ENCODE assay signal across 25 mouse cellular contexts in the genomic region with DNA sequence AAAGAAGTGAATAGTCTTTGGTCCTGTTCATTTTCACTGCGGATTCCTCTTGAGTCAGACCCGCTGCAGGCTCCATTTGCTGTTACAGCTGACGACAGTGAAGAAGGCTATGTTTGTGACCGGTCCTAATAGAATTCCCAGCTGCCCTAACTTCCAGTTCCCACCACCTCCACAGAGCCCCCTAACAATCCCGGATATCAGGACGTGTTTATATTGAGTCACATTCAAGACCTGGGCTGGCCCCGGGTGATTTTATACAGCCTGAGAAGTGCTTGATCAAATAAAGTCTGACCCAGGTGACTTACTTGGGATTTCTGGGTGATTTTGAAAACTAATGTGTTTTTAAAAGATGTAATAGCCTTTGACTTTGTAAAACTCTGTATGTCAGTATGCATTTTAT. TPM values are rescaled to one million over a fixed set of nuclear protein-coding genes. Genes with fewer than 3 reads are reported as not detected.
A peak's percentile ranks its signal among the peaks of the same experiment; 100 is the strongest.
DNase-seq lines count a peak whose midpoint lies in the region; ATAC-seq and TF ChIP-seq lines count a peak whose summit lies in the region.
"Had no signal": no experiment of that assay in that cellular context is flagged by ENCODE, and none has a peak within 500 bp of the region (broad histone marks: within the 10 kb centered on the region; RNA-seq: fewer than 3 reads in every experiment).

No protein-coding gene starts in this region.

- no peak for TF ChIP-seq POLR2A in bone marrow macrophage, adult 2 months (IDR thresholded peaks at IDR 0.05; ENCODE audit: borderline replicate concordance, low read depth, low read length)

- WGBS in heart, postnatal 0 days = 50% methylated on average over 7 of the region's 7 CpGs

- no peak for TF ChIP-seq EP300 in heart, postnatal 0 days (IDR thresholded peaks at IDR 0.05; ENCODE audit: low read depth)

- ATAC-seq in heart, postnatal 0 days (ENCODE audit: insufficient read depth, low read depth) = no peak
- ATAC-seq: forebrain, embryonic 15.5 days; inflammation-experienced regulatory T-cells, adult 6 months; intestine, postnatal 0 days had no signal

- intact Hi-C loops in heart, postnatal 36 days (cut with DNase I) = no loop called here
- intact Hi-C loops in heart, postnatal 25 days (cut with DNase I) = no loop called here

- H3K4me2 ChIP-seq in heart, postnatal 0 days (ENCODE audit: low read depth, low read length) = no peak overlapping the region
- H3K4me2 ChIP-seq: embryonic facial prominence, embryonic 15.5 days; forebrain, embryonic 15.5 days; heart, embryonic 12.5 days; hindbrain, embryonic 15.5 days had no signal

- H3K9ac ChIP-seq in heart, postnatal 0 days (replicated peaks; ENCODE audit: low read depth, low read length) = no peak overlapping the region
- H3K9ac ChIP-seq: embryonic facial prominence, embryonic 15.5 days; forebrain, embryonic 15.5 days; heart, embryonic 12.5 days; hindbrain, embryonic 15.5 days had no signal

- DNase-seq in heart, adult 8-10 months (ENCODE audit: low spot score) = peak; percentile 52
- no peak for DNase-seq in heart, postnatal 36 days
- DNase-seq in heart, postnatal 0 days (ENCODE audit: low spot score) = no peak
- DNase-seq in heart, postnatal 25 days (ENCODE audit: low spot score) = no peak
- DNase-seq: adrenal gland, adult 2 months; adrenal gland, postnatal 25 days; cerebellum, adult 11 months; cerebellum, adult 8-10 months; cerebellum, postnatal 14 days; embryo, embryonic 11 days; gastrocnemius, postnatal 14 days; kidney, adult 9 months had no signal

- H3K36me3 ChIP-seq in heart, postnatal 0 days (replicated peaks; ENCODE audit: control insufficient read depth, insufficient read depth, low read length) = peaks cover 50% of the 10 kb centered on the region
- H3K36me3 ChIP-seq: hindbrain, embryonic 15.5 days had no signal

- TF ChIP-seq CTCF in heart, postnatal 0 days (IDR thresholded peaks at IDR 0.05; ENCODE audit: low read depth) = no peak
- no peak for TF ChIP-seq CTCF in bone marrow macrophage, adult 2 months (IDR thresholded peaks at IDR 0.05; ENCODE audit: low read depth, low read length)

- H3K27ac ChIP-seq in heart, postnatal 0 days (ENCODE audit: low read depth) = peak overlapping the region; percentile 43
- H3K27ac ChIP-seq in bone marrow macrophage, adult 2 months (ENCODE audit: insufficient read depth, low read depth, low read length) = peak overlapping the region; percentile 32; the same call in 1 of the 2 replicates
- H3K27ac ChIP-seq in brown adipose tissue, adult 24 weeks (replicated peaks; ENCODE audit: low read depth, low read length) = peak overlapping the region; percentile 88
- H3K27ac ChIP-seq: embryonic facial prominence, embryonic 15.5 days; forebrain, embryonic 10.5 days; forebrain, embryonic 15.5 days; hindbrain, embryonic 15.5 days had no signal

- no peaks in the 10 kb centered on the region for H3K9me3 ChIP-seq in heart, postnatal 0 days (replicated peaks; ENCODE audit: control insufficient read depth, low read length)
- H3K9me3 ChIP-seq: embryonic facial prominence, embryonic 15.5 days; forebrain, embryonic 10.5 days; forebrain, embryonic 15.5 days; heart, embryonic 12.5 days; hindbrain, embryonic 15.5 days had no signal

- no peaks in the 10 kb centered on the region for H3K27me3 ChIP-seq in heart, postnatal 0 days (ENCODE audit: control insufficient read depth, insufficient read depth, low read length)
- H3K27me3 ChIP-seq: embryonic facial prominence, embryonic 15.5 days; forebrain, embryonic 15.5 days; heart, embryonic 12.5 days; hindbrain, embryonic 15.5 days had no signal

- H3K4me1 ChIP-seq in heart, postnatal 0 days (ENCODE audit: control insufficient read depth, insufficient read depth) = peaks cover 24% of the 10 kb centered on the region
- peaks cover 49% of the 10 kb centered on the region for H3K4me1 ChIP-seq in bone marrow macrophage, adult 2 months (ENCODE audit: control insufficient read depth, insufficient read depth, low read length)
- peaks cover 33% of the 10 kb centered on the region for H3K4me1 ChIP-seq in brown adipose tissue, adult 24 weeks (ENCODE audit: control insufficient read depth, insufficient read depth, insufficient read length, low read length)
- H3K4me1 ChIP-seq: embryonic facial prominence, embryonic 15.5 days; forebrain, embryonic 15.5 days had no signal

- no peak overlapping the region for H3K4me3 ChIP-seq in heart, postnatal 0 days (ENCODE audit: low read depth, low read length)
- no peak overlapping the region for H3K4me3 ChIP-seq in bone marrow macrophage, adult 2 months (ENCODE audit: insufficient read depth, low read length)
- no peak overlapping the region for H3K4me3 ChIP-seq in brown adipose tissue, adult 24 weeks (ENCODE audit: insufficient read depth, low read depth, low read length)
- H3K4me3 ChIP-seq: embryonic facial prominence, embryonic 15.5 days; erythroblast, embryonic 14.5 days; forebrain, embryonic 10.5 days; forebrain, embryonic 15.5 days; heart, embryonic 12.5 days; hindbrain, embryonic 15.5 days had no signal

RNA-seq across cellular contexts. Expression of gene C1qtnf9, which starts 5.2 kb away (rescaled TPM):
- total RNA-seq in heart, adult 8-10 months (2022) = 10 to 100 TPM; 39.4 to 49.7 (median 43.6) TPM
- total RNA-seq in heart, postnatal 36 days (2021) = 10 to 100 TPM; 36.8 to 68.6 TPM
- 2.2 and 2.8 TPM in 2 replicates for total RNA-seq in heart, postnatal 0 days (2014; rRNA removed; ENCODE audit: low replicate concordance)
- polyA plus RNA-seq in heart, postnatal 0 days (2015; fragmentation: Nextera tagmentation; extraction: Ambion mirVana) = 4.6 and 5.4 TPM in 2 replicates
- total RNA-seq in heart, postnatal 25 days (2021) = 10 to 100 TPM; 43.1 to 50.6 TPM
- not detected in 2 replicates for polyA plus RNA-seq in bone marrow macrophage, adult 2 months (2012; ENCODE audit: insufficient read depth, insufficient read length, missing spikeins)
- polyA plus RNA-seq in brown adipose tissue, adult 24 weeks (2012; ENCODE audit: insufficient read depth, insufficient read length, missing spikeins) = 16.8 and 30.9 TPM in 2 replicates
- total RNA-seq: common myeloid progenitor, adult 5-6 weeks had no signal
- polyA plus RNA-seq: embryonic facial prominence, embryonic 11.5 days; hindbrain, embryonic 11.5 days had no signal

RNA-seq across cellular contexts. Expression of gene Mipep, which starts 21.6 kb away (rescaled TPM):
- total RNA-seq in heart, adult 8-10 months (2022) = 10 to 100 TPM; 70.6 to 75.9 (median 73.6) TPM
- total RNA-seq in heart, postnatal 36 days (2021) = 10 to 100 TPM; 61.9 to 62.4 TPM
- 49.1 and 60.9 TPM in 2 replicates for total RNA-seq in heart, postnatal 0 days (2014; rRNA removed; ENCODE audit: low replicate concordance)
- polyA plus RNA-seq in heart, postnatal 0 days (2015; fragmentation: Nextera tagmentation; extraction: Ambion mirVana) = 29.2 and 29.3 TPM in 2 replicates
- 10 to 100 TPM; 53.9 to 58.4 TPM for total RNA-seq in heart, postnatal 25 days (2021)
- 6.9 and 8.0 TPM in 2 replicates for polyA plus RNA-seq in bone marrow macrophage, adult 2 months (2012; ENCODE audit: insufficient read depth, insufficient read length, missing spikeins)
- polyA plus RNA-seq in brown adipose tissue, adult 24 weeks (2012; ENCODE audit: insufficient read depth, insufficient read length, missing spikeins) = 52.5 and 57.8 TPM in 2 replicates

Comparison
In these comparisons a context has a peak if more than half of its experiments do, and no peak if none do; other contexts are left out.
1. H3K27ac ChIP-seq: peak in every context shown above with its lines; median percentile 88 in brown adipose tissue, adult 24 weeks; 43 in heart, postnatal 0 days; 32 in bone marrow macrophage, adult 2 months.